Mouse (Mus musculus) liver, embryonic 14.5 days (tissue): ENCODE data around the gene Stim1.

Source experiments
- CTCF ChIP-seq: IDR thresholded peaks from 2 replicates; pipeline ENCODE4 v1.5.1; 2016; ENCODE audit warnings: antibody characterized with exemption, low read depth, control low read depth
- EP300 ChIP-seq: IDR thresholded peaks from 2 replicates; pipeline ENCODE4 v1.6.1; 2016; ENCODE audit warnings: antibody characterized with exemption, low read depth

DNA sequence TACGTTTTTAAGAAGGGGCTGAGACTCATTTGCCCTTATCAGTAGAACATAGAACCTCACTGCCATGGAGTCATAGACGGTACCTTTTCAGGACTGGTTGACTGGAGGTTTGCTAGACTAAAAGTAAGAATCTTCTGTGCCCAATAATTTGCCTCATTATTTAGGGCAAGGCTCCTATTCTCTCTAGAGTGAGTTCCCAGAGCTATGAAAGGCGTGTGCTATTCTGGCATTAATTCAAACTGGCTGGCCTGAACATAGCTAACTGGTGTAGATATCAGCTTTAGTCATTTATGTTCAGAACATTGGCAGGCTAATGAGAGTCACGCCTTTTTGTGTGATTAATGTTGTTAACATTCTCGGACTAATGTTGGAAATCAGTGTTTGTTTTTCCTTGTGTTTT lies 121.5 kb downstream of the Stim1 start:
- TF ChIP-seq CTCF (no peak), EP300 (no peak)
